Mouse (Mus musculus): Measurements from ENCODE around the gene Mib2. TPM values are rescaled to one million over a fixed set of nuclear protein-coding genes. Genes with fewer than 3 reads are reported as not detected.

The Mib2 gene
- 5.8 and 9.6 TPM in 2 replicates for total RNA-seq (2014; fragmentation: Nextera tagmentation)
- 16.7 and 17.3 TPM in 2 replicates for total RNA-seq (2017)
- 36.0 and 36.9 TPM in 2 replicates for polyA plus RNA-seq (2012)

DNA sequence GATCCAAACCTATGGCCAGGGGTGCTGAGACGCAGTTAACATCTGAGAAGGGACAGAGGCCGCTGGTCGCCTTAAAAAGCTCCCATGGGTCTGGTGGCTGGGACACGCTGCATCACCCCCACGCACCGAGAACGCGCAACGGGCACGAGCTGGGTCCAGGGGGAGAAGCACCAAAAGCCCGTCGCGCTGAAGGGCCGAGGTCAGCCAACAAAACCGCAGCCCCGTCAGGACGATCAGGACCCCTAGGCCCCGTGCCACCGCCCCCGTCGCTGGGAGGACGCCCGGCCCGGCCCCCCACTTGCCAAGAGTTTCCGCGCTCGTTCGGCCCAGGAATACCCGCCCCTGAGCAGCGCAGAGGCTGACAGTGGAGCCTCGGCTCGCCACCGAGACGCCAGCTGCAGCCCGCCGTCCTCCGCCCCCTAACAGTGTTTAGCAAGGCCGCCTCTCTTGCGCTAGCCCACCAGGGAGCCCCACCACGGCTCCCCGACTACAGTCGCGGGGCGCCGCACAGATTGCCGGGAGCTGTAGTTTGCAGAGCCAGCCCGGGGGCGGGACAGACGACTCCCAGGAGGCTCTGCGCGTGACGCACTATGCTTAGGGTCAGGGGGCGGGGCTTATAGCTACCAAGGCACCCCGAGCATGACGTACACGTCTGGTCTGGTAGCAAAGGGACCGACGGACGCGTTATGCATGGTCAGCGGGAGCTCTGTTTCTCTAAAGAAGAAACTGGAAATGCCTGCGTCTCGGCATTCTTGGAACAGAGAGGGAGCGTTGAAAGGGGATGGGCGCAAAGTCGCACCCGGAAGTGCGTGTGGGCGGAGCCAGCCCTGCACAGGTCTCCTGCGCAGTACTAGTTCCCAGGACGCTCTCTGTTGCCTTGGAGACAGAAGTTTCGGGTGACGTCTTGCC lies at the start of gene Mib2:
TSS of gene Mib2 (minus strand) at position 510 of the 909 bp plus-strand sequence.
- peaks cover 22% of the 10 kb centered on the region for H3K36me3 ChIP-seq (replicated peaks)
- H3K4me1 ChIP-seq (ENCODE audit: insufficient read depth, low read depth, low read length), result peaks cover 23% of the 10 kb centered on the region
- DNase-seq (ENCODE audit: low spot score) (peak; percentile 93), ATAC-seq (ENCODE audit: extremely low read depth, insufficient number of reproducible peaks, low FRiP score, poor library complexity, severe bottlenecking) (peak; percentile 99)
- TF ChIP-seq CTCF (IDR thresholded peaks at IDR 0.05; ENCODE audit: low read depth, low read length) (no peak), TAL1 (conservative IDR thresholded peaks at IDR 0.05; ENCODE audit: low read depth, low read length) (no peak), GATA2 (IDR thresholded peaks at IDR 0.05; ENCODE audit: borderline replicate concordance, low read depth, low read length) (no peak), POLR2AphosphoS5 (IDR thresholded peaks at IDR 0.05; ENCODE audit: insufficient replicate concordance, low read depth, low read length) (no peak), GATA1 (IDR thresholded peaks at IDR 0.05; ENCODE audit: borderline replicate concordance, low read length) (no peak)
- no peaks in the 10 kb centered on the region for H3K9me3 ChIP-seq (replicated peaks)
- H3K27me3 ChIP-seq (ENCODE audit: insufficient read depth, low read length), result 0 out of 2 replicates have a peak, but pooled peaks cover 2% of the 10 kb centered on the region
- H3K4me3 ChIP-seq (ENCODE audit: low read depth, low read length), result peak within 1 kb of the TSS; percentile 92

DNA sequence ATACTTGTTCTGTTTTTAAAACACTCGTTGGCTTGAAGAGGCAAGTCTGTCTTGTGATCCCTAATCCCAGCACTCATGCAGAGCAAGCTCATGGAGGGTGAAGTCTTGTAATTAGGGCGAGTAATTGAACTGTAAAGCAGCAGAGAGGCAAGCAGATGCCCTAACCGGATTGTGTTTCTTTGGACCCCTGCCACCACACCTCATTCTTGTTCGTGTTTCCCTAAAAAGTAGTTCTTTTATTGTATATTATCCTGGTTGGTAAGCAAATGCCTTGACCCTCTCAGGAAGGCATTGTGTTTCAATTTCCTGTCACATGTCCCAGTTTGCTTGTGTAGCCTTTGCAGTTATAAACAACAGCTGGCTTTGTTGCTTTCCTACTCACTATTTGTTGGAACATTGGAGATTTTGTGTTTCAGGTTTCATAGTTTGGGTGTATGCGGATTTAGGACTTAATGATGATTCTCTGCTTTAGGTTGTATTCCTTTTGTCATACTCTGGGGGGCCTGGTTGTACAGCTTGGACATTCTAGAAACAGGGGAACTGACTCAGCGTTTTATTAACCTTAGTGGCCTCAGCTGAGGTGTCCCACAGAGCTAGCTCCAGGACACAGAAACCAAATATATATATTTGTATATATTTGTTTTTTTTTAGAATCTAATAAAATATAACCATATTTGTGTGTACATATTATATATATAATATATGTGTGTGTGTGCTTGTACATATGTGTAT lies 41.7 kb upstream of the Mib2 start:
- TF ChIP-seq TAL1 (conservative IDR thresholded peaks at IDR 0.05; ENCODE audit: low read depth, low read length), result no peak
- no peak for TF ChIP-seq GATA1 (IDR thresholded peaks at IDR 0.05; ENCODE audit: borderline replicate concordance, low read length)
- no peak for TF ChIP-seq GATA2 (IDR thresholded peaks at IDR 0.05; ENCODE audit: borderline replicate concordance, low read depth, low read length)
- no peak for TF ChIP-seq POLR2AphosphoS5 (IDR thresholded peaks at IDR 0.05; ENCODE audit: insufficient replicate concordance, low read depth, low read length)
- H3K4me1 ChIP-seq (ENCODE audit: insufficient read depth, low read depth, low read length), result peaks cover 58% of the 10 kb centered on the region
- peak; percentile 51; the same call in 1 of the 2 replicates for ATAC-seq (ENCODE audit: extremely low read depth, insufficient number of reproducible peaks, low FRiP score, poor library complexity, severe bottlenecking)
- peaks cover 66% of the 10 kb centered on the region for H3K36me3 ChIP-seq (replicated peaks)
- H3K27me3 ChIP-seq (ENCODE audit: insufficient read depth, low read length), result no peaks in the 10 kb centered on the region
- no peaks in the 10 kb centered on the region for H3K9me3 ChIP-seq (replicated peaks)
- no peak for DNase-seq (ENCODE audit: low spot score)
- no peak overlapping the region; the same call in 1 of the 2 replicates for H3K4me3 ChIP-seq (ENCODE audit: low read depth, low read length)

DNA sequence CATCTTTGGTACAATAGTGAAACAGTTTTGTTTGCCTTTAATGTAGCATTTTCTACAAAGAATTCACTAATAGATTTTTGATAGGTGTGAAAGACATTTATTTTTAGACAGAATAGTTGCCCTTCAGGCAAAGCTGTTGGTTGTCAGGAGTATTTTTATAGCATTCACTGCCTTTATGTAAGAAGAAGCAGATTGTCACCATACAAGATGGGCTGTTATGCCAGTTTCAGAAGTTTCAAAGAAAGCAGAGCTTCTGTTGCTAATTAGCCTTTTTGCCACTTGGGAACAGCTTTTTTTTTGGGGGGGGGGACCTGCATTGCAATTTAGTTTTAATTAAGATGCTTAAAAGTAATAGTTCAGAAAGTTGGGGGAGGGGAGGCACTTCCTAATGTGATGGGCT lies 40.0 kb upstream of the Mib2 start:
- no peak for TF ChIP-seq POLR2AphosphoS5 (IDR thresholded peaks at IDR 0.05; ENCODE audit: insufficient replicate concordance, low read depth, low read length)
- no peak for TF ChIP-seq TAL1 (conservative IDR thresholded peaks at IDR 0.05; ENCODE audit: low read depth, low read length)
- no peak for TF ChIP-seq GATA1 (IDR thresholded peaks at IDR 0.05; ENCODE audit: borderline replicate concordance, low read length)
- TF ChIP-seq CTCF (IDR thresholded peaks at IDR 0.05; ENCODE audit: low read depth, low read length), result no peak
- no peak for TF ChIP-seq GATA2 (IDR thresholded peaks at IDR 0.05; ENCODE audit: borderline replicate concordance, low read depth, low read length)
- Histone ChIP-seq H3K27me3 (ENCODE audit: insufficient read depth, low read length) (no peaks in the 10 kb centered on the region), H3K36me3 (replicated peaks) (peaks cover 50% of the 10 kb centered on the region), H3K4me3 (ENCODE audit: low read depth, low read length) (no peak overlapping the region), H3K4me1 (ENCODE audit: insufficient read depth, low read depth, low read length) (peaks cover 55% of the 10 kb centered on the region), H3K9me3 (replicated peaks) (no peaks in the 10 kb centered on the region)
- DNase-seq (ENCODE audit: low spot score), result no peak
- ATAC-seq (ENCODE audit: extremely low read depth, insufficient number of reproducible peaks, low FRiP score, poor library complexity, severe bottlenecking), result no peak

DNA sequence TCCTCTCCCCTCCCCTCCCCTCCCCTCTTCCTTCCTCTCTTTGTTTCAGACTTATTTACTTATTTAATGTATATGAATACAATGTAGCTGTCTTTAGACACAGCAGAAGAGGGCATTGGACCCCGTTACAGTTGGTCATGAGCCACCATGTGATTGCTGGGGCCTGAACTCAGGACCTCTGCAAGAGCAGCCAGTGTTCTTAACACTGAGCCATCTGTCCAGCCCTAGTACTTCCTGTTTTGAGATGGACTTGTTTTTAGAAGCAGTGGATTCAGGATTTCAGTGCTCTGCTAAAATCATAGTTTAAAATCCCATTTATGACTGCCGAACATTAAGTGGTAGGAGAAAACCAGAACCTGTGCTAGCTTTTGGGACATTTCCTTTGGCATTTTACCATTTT lies 39.6 kb upstream of the Mib2 start:
- no peak for ATAC-seq (ENCODE audit: extremely low read depth, insufficient number of reproducible peaks, low FRiP score, poor library complexity, severe bottlenecking)
- DNase-seq (ENCODE audit: low spot score), result no peak
- no peak for TF ChIP-seq GATA1 (IDR thresholded peaks at IDR 0.05; ENCODE audit: borderline replicate concordance, low read length)
- no peak for TF ChIP-seq POLR2AphosphoS5 (IDR thresholded peaks at IDR 0.05; ENCODE audit: insufficient replicate concordance, low read depth, low read length)
- no peak for TF ChIP-seq GATA2 (IDR thresholded peaks at IDR 0.05; ENCODE audit: borderline replicate concordance, low read depth, low read length)
- TF ChIP-seq CTCF (IDR thresholded peaks at IDR 0.05; ENCODE audit: low read depth, low read length), result no peak
- no peak for TF ChIP-seq TAL1 (conservative IDR thresholded peaks at IDR 0.05; ENCODE audit: low read depth, low read length)
- no peaks in the 10 kb centered on the region for H3K9me3 ChIP-seq (replicated peaks)
- H3K4me3 ChIP-seq (ENCODE audit: low read depth, low read length), result no peak overlapping the region
- H3K27me3 ChIP-seq (ENCODE audit: insufficient read depth, low read length), result no peaks in the 10 kb centered on the region
- peaks cover 46% of the 10 kb centered on the region for H3K36me3 ChIP-seq (replicated peaks)
- H3K4me1 ChIP-seq (ENCODE audit: insufficient read depth, low read depth, low read length), result peaks cover 55% of the 10 kb centered on the region

GRCm38 (mm10) chr4:155705592-155705929 lies 36.6 kb upstream of the Mib2 start:
- TF ChIP-seq TAL1 (conservative IDR thresholded peaks at IDR 0.05; ENCODE audit: low read depth, low read length) (no peak), POLR2AphosphoS5 (IDR thresholded peaks at IDR 0.05; ENCODE audit: insufficient replicate concordance, low read depth, low read length) (no peak), GATA2 (IDR thresholded peaks at IDR 0.05; ENCODE audit: borderline replicate concordance, low read depth, low read length) (no peak), GATA1 (IDR thresholded peaks at IDR 0.05; ENCODE audit: borderline replicate concordance, low read length) (no peak), CTCF (IDR thresholded peaks at IDR 0.05; ENCODE audit: low read depth, low read length) (no peak)
- Histone ChIP-seq H3K36me3 (replicated peaks) (peaks cover 34% of the 10 kb centered on the region), H3K4me1 (ENCODE audit: insufficient read depth, low read depth, low read length) (peaks cover 53% of the 10 kb centered on the region), H3K27me3 (ENCODE audit: insufficient read depth, low read length) (no peaks in the 10 kb centered on the region), H3K9me3 (replicated peaks) (no peaks in the 10 kb centered on the region), H3K4me3 (ENCODE audit: low read depth, low read length) (peak overlapping the region; percentile 99)
- no peak for ATAC-seq (ENCODE audit: extremely low read depth, insufficient number of reproducible peaks, low FRiP score, poor library complexity, severe bottlenecking)
- DNase-seq (ENCODE audit: low spot score), result peak; percentile 31
